Mouse (Mus musculus) olfactory bulb, adult 2 months (tissue): ENCODE data around the gene Unc13b.

ENCODE experiments used
- CTCF ChIP-seq: fragments of 200-500 bp; IDR thresholded peaks from 2 replicates; pipeline ENCODE4 v1.5.1; 2012; ENCODE audit warnings: low read depth, mild to moderate bottlenecking, low read length, moderate library complexity; ENCODE audit not compliant: insufficient read depth
- POLR2A ChIP-seq: fragments of 200-500 bp; IDR thresholded peaks from 2 replicates; pipeline ENCODE4 v1.6.1; 2012; ENCODE audit warnings: mild to moderate bottlenecking, low read depth, low read length, moderate library complexity; ENCODE audit not compliant: insufficient read depth

- no peak for TF ChIP-seq CTCF
- TF ChIP-seq POLR2A, result no peak
Measured at GRCm38 (mm10) chr4:43052627-43053026, 6.1 kb upstream of the Unc13b start.
